Mouse (Mus musculus) MEL (cell line): Measurements from ENCODE around the gene Ctns.

Experiments
- CTCF ChIP-seq, 3 experiments: IDR thresholded peaks in 2 of 3; conservative IDR thresholded peaks in 1 of 3; 2 replicates each; pipeline ENCODE4 v1.5.1; 2011 to 2012; ENCODE audit warnings: low read length in 3 of 3, low read depth in 2 of 3, mild to moderate bottlenecking in 2 of 3, improper control_type of control experiment in 1 of 3, inconsistent platforms in 1 of 3, mixed read lengths in 1 of 3, moderate library complexity in 1 of 3; ENCODE audit not compliant: control insufficient read depth in 1 of 3, insufficient read depth in 1 of 3, poor library complexity in 1 of 3, severe bottlenecking in 1 of 3
- ETS1 ChIP-seq: IDR thresholded peaks from 2 replicates; pipeline ENCODE4 v1.6.1; 2012; ENCODE audit warnings: low read depth, mild to moderate bottlenecking, inconsistent platforms, low read length, improper control_type of control experiment, moderate library complexity
- GATA1 ChIP-seq: IDR thresholded peaks from 2 replicates; pipeline ENCODE4 v1.6.1; 2011; ENCODE audit warnings: low read depth, low read length, improper control_type of control experiment
- HCFC1 ChIP-seq: IDR thresholded peaks from 2 replicates; pipeline ENCODE4 v1.6.1; 2012; ENCODE audit warnings: low read depth, mild to moderate bottlenecking, inconsistent platforms, low read length, improper control_type of control experiment, moderate library complexity
- MAX ChIP-seq: IDR thresholded peaks from 2 replicates; pipeline ENCODE4 v1.6.1; 2011; ENCODE audit warnings: low read length, improper control_type of control experiment
- MXI1 ChIP-seq: IDR thresholded peaks from 2 replicates; pipeline ENCODE4 v1.6.1; 2011; ENCODE audit warnings: mild to moderate bottlenecking, low read depth, low read length, improper control_type of control experiment
- POLR2A ChIP-seq, 2 experiments: IDR thresholded peaks; 2 replicates each; pipeline ENCODE4 v1.6.1; 2011 to 2012; ENCODE audit warnings: low read length in 2 of 2, mild to moderate bottlenecking in 2 of 2, control low read depth in 1 of 2, improper control_type of control experiment in 1 of 2, low read depth in 1 of 2, moderate library complexity in 1 of 2; ENCODE audit not compliant: control insufficient read depth in 1 of 2, insufficient read depth in 1 of 2, poor library complexity in 1 of 2
- POLR2AphosphoS2 ChIP-seq: IDR thresholded peaks from 2 replicates; pipeline ENCODE4 v1.6.1; 2011; ENCODE audit warnings: low read length, improper control_type of control experiment
- RAD21 ChIP-seq: IDR thresholded peaks from 2 replicates; pipeline ENCODE4 v1.6.1; 2011; ENCODE audit warnings: mild to moderate bottlenecking, low read depth, low read length, improper control_type of control experiment
- TBP ChIP-seq: IDR thresholded peaks from 2 replicates; pipeline ENCODE4 v1.8.0; 2011; ENCODE audit warnings: low read depth, low read length, improper control_type of control experiment
- TCF12 ChIP-seq: IDR thresholded peaks from 2 replicates; pipeline ENCODE4 v1.6.1; 2014; ENCODE audit warnings: low read depth, mild to moderate bottlenecking, inconsistent platforms, low read length, improper control_type of control experiment, moderate library complexity
- USF1 ChIP-seq: IDR thresholded peaks from 2 replicates; pipeline ENCODE4 v1.6.1; 2014; ENCODE audit warnings: low read depth, mild to moderate bottlenecking, inconsistent platforms, low read length, improper control_type of control experiment, moderate library complexity
- ZC3H11A ChIP-seq: IDR thresholded peaks from 2 replicates; pipeline ENCODE4 v1.6.1; 2012; ENCODE audit warnings: low read depth, mild to moderate bottlenecking, inconsistent platforms, low read length, improper control_type of control experiment
- ZKSCAN1 ChIP-seq: IDR thresholded peaks from 2 replicates; pipeline ENCODE4 v1.6.1; 2012; ENCODE audit warnings: low read depth, mild to moderate bottlenecking, inconsistent platforms, low read length, improper control_type of control experiment, moderate library complexity

DNA sequence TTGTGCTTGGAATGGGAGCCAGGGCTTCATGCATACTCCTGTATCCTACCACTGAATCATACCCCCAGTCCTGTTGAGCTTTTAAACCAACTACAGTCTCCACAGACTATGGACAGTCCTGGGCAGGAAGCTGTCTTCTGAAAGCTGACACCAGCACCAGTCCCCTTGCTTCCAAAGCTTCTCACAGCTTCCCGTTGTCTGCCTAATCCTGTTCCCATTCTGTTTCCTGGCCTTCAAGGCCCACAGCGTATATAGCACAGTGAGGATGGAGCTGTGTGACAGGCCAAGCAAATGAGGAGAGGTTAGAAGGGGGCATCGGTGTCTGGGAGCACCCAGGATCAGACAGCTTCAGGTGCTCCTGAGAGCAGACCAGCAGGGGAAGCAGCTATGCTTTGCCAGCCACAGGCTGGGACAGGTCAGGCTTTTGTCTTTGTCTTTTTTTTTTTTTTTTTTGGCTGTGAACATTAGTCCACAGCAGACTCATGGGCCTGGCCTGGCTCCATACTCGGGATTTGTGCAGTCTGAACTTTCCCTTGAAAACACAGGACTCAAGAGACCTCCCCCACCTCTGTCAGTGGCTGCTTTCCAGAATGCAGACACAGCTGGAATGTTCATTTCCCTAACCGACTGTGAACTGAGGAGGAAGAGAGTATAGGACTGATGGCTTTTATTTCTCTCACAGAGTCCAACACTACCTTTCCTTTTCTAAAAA is 37.3 kb upstream of the Ctns start:
- TF ChIP-seq ZC3H11A = no peak
- TF ChIP-seq TCF12 = no peak
- TF ChIP-seq GATA1 = no peak
- no peak for TF ChIP-seq POLR2A (IDR thresholded peaks at IDR 0.05; ENCODE audit: control insufficient read depth in 1 of 2, insufficient read depth in 1 of 2, low read depth in 1 of 2, low read length in 2 of 2, poor library complexity in 1 of 2)
- no peak for TF ChIP-seq CTCF (IDR thresholded peaks at IDR 0.05 in 2 of 3, conservative IDR thresholded peaks at IDR 0.05 in 1 of 3; ENCODE audit: control insufficient read depth in 1 of 3, insufficient read depth in 1 of 3, low read depth in 2 of 3, low read length in 3 of 3, poor library complexity in 1 of 3, severe bottlenecking in 1 of 3)
- no peak for TF ChIP-seq RAD21
- no peak for TF ChIP-seq ETS1
- TF ChIP-seq MXI1 = no peak
- no peak for TF ChIP-seq USF1
- no peak for TF ChIP-seq MAX
- TF ChIP-seq POLR2AphosphoS2 = no peak
- TF ChIP-seq HCFC1 = no peak
- TF ChIP-seq TBP = no peak
- no peak for TF ChIP-seq ZKSCAN1
